Mouse (Mus musculus) spleen, embryonic (tissue): Measurements from ENCODE around the gene Med25.

Experiments used
- CTCF ChIA-PET: fragments of 350-600 bp; sonication (Branson Sonifier 250); formaldehyde crosslinking; loops from one replicate; lab custom pipeline; 2022; lab: Charles Lee

The Med25 gene

DNA sequence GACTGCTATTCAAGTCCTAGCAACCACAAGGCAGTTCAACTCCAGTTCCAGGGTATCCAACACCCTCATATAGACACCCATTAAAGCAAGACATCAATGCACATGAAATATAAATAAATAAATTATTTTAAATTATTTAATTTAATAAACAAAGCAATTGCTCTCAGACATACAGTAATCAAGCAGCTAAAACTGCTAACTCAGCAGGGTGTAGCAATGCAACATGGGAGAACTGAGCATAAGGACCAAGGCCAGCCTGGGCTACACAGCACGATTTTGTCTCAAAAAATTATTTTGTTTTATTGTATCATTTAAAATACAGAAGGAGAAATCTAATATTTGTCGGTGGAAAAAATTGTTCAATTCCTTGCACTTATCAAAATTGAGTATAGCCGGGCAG lies 1.7 kb upstream of the Med25 start:
- CTCF ChIA-PET, result no interaction called here

DNA sequence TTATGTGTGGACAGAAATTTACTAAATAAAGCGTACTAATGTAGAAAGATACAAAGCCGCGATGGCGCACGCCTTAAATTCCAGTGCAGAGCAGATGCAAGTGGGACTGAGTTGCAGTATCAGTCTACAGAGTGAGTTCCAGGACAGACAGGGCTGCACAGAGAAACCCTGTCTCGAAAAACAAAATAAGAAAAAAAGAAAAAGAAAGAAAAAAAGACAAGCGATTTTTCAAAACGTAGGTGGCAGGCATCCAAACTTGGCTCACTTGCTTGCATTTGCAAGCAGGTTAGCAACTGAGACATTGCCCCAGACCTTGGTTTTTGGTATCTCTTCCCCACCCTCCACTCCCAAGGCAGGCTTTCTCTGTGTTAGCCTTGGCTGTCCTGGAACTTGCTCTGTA lies 685 bp upstream of the Med25 start:
- CTCF ChIA-PET, result no interaction called here

DNA sequence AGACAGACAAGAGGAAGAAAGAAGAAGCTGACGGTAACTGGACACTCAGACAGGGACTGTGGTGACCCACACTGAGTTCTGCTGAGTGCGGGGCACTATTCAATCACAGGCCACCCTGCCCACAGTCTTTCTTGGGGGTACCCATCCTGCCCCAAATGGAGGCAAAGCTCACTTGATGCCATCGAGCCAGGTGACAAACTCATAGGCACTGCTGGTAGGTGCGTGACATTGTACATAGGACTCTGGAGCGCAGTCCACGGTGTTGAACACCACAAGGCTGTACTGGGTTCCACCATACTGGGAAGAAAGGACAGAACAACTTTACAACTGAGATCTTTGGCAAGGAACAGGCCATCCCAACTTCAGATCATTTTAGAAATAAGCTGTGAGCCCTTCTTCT lies 901 bp downstream of the Med25 start:
- CTCF ChIA-PET, result interaction anchor here (0.6 to 1.4 kb wide), 3 partner anchors 22 to 670 kb away, joined by 3 read pairs; partner anchors contain the start of gene Ptov1

DNA sequence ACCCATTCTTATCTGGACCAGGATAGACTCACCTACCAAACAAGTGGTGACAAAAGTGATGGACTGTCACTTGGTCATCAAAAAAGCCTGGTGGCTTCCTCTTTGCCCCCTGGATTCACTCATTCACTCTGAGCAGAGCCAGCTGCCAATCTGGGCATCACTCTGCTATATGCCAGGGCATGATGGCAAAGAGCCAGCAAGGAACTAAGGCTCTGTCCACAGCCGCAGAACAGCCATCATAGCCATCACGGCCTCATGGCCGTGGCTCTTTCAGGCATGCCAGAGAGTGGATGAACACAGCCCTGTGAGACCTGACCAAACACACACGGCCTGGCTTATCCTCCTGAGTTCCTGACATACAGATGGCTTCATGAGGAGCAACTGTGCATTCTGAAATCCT lies 1.8 kb downstream of the Med25 start:
- CTCF ChIA-PET, result no interaction called here

DNA sequence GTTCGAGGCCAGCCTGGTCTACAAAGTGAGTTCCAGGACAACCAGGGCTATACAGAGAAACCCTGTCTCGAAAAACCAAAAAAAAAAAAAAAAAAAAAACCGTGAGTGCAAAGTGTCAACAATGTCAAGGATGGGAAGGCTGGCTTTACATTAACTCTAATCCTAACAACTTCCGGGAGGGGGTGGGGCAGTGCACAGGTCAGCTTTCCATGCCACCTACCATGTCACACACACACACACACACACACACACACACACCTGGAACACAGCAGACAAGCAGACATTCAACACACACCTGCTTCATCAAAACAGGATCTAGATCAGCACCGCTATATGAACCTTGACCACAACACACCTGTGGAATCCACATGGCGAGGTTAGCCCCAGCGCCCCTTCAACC lies 2.3 kb downstream of the Med25 start:
- CTCF ChIA-PET, result no interaction called here

DNA sequence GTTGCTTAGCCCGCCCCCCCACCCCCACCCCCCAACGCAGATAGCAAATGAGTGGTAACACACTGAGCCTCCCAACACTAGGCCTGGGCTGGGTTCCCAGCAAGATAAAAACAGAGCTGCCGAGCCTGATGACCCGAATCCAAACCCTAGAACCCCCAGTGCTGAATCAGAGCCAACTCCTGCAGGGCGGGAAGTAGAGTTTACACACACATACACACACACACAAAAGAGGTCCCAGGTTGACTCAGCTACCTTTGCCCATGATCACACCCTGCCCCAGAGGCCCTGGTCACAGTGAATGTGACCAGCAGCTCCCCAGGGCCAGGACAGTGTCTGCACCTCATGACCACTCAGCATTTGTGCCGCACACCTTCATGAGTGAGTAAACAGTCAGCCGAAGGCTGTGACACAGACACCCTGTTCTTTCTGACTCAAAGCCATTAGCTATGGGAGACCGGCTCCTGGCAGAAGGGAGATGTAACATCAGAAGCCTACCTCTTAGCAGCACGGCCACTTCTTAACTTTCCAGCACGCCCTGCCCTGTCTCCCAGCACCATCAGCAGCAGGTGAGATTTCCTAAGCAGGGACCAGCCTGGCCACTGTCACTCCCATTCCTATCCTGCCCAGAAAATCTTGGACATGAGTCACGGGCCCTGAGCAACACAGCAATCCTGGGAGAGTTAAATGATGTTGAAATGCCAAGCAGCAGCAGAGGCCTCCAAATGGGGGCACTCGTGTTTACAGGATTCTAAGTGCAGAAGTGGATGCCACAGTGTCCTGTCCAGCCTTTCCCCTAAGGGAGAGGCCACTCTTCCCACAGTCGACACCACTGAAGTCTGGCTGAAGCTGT lies 4.0 kb downstream of the Med25 start:
- CTCF ChIA-PET, result no interaction called here

DNA sequence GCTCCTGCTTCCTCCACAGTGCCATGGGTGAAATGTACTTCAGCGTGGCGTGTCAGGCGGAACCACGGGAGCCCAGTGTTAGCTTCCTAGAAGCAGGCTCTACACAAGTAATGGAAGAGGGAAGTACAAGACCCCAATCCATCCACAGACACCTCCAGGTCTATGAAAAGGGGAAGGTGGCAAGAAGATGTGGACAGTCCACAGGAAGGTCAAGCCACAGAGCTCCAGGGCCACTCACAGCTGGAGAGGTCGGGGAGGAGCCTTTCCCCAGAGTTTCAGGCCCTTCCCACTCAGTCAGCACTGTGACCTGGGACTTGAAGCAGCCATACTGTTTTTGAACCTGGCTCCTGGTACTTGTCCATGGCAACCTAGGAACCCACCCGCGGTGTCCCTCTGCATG lies 5.5 kb downstream of the Med25 start:
- CTCF ChIA-PET, result no interaction called here

DNA sequence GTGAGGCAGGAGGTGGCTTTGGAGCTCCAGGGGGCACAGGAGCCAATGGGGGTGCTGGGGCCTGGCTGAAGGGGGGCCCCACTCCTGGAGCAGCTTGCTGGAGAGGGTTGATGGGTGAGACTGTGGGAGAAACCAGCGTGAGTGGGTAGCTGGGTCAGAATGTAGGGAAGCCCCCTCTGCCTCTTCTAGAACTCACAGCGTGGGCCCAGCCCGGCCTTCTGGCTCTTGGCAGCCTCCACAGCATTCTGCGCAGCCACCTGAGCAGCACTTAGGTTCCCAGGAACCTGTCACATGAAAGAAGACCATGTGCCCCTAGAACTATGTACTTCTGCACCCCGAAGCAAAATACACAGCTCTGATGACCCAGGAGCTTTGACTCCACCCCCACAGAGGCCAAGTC lies 7.9 kb downstream of the Med25 start:
- CTCF ChIA-PET, result interaction anchor here (0.6 kb wide), 1 partner anchor 101 kb away, joined by 3 read pairs; no protein-coding TSS in a partner anchor

DNA sequence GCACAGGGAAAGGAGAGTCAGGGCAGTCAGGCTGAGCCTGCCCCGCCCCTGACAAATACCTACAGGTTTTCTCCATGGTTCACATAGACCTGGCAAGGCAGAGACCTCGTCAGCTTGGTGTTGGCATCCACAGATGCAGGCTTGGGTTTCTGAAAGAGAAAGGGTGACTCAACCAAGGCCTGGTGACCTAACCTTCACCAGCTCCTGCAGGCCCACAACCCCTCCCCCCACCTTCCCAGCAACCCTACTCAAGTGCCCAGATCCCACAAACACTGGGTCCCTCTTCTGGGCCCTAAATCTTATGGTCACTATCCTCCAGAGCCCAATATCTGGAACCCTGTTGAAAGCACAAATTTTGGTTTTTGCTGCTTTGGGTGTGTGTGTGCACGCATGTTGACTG lies 9.5 kb downstream of the Med25 start:
- CTCF ChIA-PET, result no interaction called here

DNA sequence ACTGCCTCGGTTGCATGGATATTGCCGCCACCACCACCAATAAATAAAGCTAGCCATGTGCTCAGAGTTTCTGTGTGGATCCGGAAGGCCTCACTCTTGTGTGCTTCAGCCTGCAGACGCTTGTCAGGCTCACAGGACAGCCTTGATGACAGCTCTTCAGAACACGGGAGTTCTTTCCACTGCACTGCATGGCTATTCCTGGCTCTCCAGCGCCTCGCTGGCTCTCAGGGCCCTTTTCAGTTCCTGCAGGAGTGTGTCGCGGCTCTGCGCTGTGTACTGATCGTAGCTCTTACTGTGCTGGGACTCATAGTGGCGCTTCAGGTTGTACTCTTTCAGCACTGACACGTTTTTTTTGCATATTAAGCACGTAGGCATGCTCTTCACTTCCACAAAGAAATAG lies 14.7 kb downstream of the Med25 start:
- CTCF ChIA-PET, result no interaction called here

DNA sequence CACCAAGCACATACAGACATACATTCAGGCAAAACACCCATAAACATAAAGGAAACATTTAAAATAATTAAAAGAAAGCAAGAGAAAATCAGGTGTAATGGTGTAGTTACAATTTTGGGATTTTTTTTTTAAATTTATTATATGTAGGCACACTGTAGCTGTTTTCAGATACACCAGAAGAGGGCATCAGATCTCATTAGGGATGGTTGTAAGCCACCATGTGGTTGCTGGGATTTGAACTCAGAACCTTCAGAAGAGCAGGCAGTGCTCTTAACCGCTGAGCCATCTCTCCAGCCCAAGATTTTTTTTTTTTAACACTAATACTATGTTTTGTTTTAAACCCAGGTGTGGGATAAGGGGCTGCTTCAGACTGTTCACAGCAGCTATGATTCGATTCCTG lies 20.7 kb downstream of the Med25 start:
- CTCF ChIA-PET, result interaction anchor here (0.9 kb wide), 1 partner anchor 12 kb away, joined by 3 read pairs; no protein-coding TSS in a partner anchor

DNA sequence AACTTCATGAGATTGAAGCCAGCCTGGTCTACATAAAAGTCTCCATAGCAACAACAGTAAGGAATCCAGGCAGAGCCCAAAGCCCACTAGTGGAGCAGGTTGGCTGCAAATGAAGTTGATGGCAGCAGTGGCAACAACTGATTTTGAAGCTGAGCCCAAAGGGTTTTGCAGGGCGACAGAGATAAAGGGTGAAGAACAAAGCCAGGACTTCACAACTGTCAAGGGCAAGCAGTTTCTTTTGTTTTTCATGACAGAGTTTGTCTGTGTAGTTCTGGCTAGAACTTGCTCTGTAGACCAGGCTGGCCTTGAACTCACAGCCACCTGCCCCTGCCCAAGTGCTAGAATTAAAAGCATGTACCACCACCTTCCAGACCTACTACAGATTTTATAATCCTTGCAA lies 21.3 kb downstream of the Med25 start:
- CTCF ChIA-PET, result interaction anchor here (0.9 kb wide), 1 partner anchor 11 kb away, joined by 3 read pairs; no protein-coding TSS in a partner anchor

DNA sequence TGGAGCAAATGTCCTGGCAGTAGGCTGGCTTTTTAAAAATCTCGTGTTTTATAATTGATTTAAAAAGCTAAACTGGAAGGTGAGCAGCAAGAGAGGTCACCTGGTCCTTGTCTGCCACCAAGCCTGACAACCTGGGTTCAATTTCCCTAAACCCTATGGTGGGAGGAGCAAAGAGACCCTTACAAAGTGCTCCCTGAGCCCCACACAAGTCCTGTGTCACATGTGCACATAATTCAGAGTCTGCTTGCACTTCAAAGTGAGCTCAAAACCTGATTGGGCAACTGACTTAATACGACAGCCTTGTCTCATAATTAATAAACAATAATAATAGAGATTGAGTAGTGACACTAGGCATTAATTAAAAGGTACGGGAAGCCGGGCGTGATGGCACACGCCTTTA lies 21.9 kb downstream of the Med25 start:
- CTCF ChIA-PET, result interaction anchor here (0.6 kb wide), 1 partner anchor 96 kb away, joined by 7 read pairs; no protein-coding TSS in a partner anchor

DNA sequence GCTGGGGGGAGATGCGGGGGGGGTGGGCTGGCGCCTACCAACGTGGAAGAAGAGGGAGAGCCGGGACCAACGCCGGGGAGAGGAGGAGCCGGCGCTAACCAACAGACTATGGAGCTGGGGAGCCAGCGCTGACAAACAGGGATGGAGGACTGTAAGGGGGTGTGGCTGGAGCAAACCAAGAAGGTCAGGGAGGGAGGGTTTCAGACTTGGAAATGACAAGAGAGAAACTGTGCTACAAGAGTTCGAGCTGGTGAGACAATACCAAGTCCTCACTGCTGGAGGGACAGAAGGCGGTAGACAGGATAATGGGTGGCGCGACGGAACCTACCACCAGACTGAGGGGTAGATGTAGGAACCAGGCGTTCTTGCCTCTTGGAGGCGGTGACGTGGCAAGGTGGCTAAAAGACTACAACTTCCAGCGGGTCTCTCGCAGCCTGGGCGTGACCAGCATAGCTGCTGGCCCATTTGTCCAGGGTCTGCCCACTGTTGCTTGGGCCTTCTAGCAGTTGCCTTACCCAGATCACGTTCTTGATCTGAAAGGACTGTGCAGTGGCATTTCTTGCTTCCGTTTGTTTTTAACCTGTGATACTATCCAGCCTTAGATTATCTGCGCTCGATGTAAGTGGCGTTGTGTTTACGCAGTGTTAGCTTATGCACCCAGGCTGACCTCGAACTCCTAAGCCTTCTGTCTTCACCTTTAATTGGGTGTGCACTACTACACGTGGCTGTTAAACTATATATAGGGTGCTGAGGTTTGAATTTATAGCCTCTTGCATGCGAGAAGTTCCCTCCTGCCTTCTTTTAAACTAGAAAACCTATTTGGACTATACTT lies 22.6 kb downstream of the Med25 start, which contains the start of gene Ptov1:
Ptov1 (minus strand) TSS at position 92 of the 832 bp plus-strand sequence.
- CTCF ChIA-PET, result interaction anchor here (0.6 to 0.8 kb wide), 2 partner anchors 22 to 96 kb away, joined by 3 to 7 read pairs; no protein-coding TSS in a partner anchor

DNA sequence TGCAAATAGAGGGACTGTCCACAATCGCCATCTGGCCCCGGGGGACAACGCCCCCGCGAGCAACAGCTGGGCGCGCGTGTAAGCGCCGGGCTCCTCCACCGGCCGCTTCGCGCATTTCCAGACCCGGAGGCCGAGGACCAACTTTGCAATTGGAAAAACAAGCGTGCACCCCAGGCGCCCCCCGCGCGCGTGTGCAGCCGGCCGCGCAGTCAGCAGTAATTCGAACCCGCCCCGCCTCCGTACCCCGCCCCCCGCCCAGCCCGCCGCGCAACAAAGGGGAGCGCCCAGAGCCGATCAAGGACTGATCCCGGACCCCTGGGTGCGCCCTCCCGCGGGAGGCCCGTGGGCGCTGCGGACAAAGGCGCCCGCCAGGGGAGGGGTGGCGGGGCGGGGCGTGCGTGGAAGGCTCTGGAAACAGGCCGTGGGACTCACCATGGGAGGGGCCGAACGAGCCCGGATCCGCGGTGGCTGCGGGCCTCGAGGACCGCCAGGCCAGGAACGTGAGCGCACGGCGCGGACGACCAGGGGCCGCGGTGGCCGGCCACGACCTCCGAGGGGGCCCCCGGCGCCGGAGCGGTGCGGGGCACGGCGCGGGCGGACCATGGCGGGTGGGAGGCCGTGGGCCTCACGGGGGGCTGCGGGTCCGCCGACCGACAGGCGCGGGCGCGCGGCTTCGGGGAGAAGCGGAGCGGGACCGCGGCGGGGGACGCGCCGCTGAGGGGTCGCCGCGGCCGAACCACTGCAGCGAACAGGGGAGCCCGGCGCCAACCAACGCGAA lies 23.4 kb downstream of the Med25 start:
- CTCF ChIA-PET, result interaction anchor here (0.8 to 1.6 kb wide), 2 partner anchors 23 to 30 kb away, joined by 3 read pairs; no protein-coding TSS in a partner anchor

DNA sequence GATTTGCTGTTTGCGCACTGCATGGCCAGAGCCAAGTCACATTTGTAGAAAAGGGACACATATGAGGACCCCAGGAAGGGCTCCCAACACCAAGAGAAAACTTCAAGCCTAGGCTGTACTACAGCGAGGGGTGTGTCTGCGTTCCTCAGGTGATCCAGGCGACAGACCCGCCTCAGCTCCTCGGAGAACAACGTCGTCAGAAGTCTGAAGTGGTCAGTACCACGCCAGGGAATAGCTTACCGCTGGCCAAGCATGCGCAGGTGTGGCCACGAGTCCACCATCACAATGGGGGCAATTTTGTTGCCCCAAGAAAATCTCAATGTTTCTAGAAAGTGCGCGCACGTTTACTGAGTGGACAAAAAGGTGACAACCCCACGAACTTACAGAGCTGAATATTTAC lies 24.0 kb downstream of the Med25 start:
- CTCF ChIA-PET, result interaction anchor here (1.6 kb wide), 1 partner anchor 30 kb away, joined by 3 read pairs; no protein-coding TSS in a partner anchor

DNA sequence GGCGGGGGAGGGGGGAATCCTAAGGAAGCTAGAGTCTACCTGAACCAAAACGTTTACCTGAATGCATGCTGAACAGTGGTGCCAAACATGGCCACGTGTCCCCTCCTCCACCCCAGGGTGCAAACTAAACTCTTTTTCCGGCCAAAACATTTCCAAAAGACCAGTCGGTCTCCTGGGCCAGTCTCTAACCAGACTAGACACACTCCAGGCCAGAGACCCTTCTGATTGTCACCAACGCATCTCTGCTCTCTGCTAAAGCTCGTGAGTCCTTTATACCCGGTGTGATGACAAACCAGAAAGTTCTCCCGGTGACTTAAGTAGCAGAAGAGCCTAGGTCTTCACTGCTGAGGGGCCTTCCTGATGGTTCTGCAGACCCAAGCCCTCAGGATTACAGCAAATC lies 24.7 kb downstream of the Med25 start:
- CTCF ChIA-PET, result interaction anchor here (1.6 kb wide), 1 partner anchor 29 kb away, joined by 3 read pairs; no protein-coding TSS in a partner anchor

DNA sequence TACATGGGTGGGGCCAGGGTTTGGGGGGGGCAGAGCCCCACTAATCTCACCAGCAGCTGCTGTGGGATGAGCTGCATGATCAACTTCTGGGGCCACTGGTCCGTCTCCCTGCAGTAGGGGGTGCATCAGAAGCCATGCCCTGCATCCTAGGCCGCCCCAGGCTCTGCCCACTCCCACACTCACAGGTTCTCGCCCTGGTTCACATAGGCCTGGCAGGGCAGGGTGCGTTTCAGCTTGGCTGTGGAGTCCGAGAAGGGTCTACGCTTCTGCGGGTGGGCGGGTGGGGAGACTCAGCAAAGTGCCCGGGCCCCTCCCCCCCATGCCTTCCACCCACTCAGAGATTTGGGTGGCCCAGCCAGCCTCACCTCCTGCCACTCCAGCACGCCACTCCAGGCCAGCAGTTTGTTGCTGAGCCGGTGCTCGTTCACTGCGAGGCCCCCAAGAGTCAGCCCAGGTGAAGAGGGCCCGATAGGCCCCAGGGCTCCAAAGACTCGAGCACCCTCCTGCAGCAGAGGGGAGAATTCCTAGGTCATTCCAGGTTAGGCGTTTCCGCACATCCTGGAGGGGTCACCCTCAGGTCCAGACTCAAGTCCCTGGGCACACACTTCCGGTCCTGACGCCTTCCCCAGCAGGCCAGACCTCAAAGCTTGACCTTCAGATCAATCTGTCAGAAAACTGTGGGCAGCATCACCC lies 25.4 kb downstream of the Med25 start:
- CTCF ChIA-PET, result interaction anchor here (1.6 kb wide), 1 partner anchor 28 kb away, joined by 3 read pairs; no protein-coding TSS in a partner anchor

DNA sequence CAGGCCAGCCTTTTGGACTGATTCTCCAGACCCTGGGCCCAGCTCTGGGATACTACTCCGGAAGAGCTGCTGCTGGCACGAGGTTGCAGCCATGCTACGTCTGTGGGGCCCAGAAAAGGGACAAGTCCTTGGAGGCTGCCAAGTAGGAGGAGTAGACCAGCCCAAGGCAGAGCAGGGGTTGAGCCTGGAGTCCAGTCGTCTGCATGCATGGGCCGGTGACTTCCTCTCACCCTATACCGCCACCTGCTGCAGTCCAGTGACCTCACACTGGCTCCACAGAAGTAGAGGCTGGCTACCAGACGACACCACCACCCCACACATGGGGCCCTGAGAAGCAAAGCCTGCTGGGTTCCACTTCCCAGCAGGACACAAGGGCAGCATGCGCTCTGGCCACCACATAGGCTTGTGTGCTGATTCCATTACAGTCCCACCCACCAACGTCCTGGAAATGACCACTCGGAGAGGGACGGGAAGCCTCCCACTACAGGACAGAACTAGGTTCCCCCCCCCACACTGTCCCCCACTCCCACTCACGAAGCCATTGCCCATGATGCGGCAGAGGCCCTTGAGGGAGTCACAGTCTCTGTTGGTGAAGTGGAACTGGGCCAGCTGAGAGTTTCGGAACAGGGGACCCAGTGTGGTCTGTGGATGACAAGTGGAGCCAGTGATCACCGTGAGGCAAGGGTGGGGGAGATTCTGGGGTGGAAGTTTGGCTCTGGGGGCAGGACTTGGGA lies 26.1 kb downstream of the Med25 start:
- CTCF ChIA-PET, result no interaction called here
